Mouse (Mus musculus) regulatory T cell (primary cell): ENCODE measurements around the gene Cd81.

Experiments used
- in situ Hi-C: fragments of 300-600 bp; cut with MboI, MseI; formaldehyde crosslinking; loops from one replicate; pipeline ENCODE4 v1.15.1; 2025; ENCODE audit warnings: high pct_unique_total_duplicates

Gene Cd81

DNA sequence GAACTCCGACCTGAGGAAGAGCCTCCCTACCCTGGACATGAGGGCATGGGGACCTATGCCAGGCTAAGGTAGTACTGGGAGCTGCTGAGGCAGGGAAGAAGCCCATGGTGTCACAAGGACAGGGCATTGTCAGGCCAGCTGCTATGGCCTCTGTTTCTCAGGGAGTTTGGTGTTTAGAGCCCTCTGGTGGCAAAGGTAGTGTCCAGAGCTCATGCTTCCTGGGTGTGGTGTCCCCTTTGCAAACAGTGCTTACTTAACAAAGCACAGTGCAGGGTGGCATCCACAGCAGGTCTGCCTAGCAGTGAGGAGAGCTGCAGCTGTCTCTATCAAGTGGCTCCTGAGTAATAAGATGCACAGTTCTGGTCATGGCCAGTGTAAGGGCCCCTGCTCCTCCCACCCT is 58.3 kb downstream of the Cd81 start:
- in situ Hi-C loops: no loop called here

DNA sequence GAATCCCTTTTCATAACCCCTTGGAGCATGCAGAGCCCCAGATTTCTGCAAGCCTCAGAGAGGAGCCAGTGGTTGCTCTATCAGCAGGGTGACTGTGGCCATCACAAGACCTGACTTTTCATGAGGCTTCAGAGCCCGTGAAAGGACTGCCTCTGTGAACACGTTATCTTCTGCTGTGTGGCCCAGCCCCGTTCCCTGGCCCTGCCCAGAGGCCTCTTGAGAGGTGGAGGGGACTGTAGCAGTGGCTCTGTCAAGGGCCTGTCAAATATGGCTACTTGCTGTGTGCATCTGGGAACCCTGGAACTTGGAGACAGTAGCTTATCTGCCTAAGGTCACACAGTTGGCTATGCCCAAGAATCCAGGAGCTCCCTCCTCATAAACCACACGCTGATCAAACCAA is 59.2 kb downstream of the Cd81 start:
- in situ Hi-C loops: no loop called here

DNA sequence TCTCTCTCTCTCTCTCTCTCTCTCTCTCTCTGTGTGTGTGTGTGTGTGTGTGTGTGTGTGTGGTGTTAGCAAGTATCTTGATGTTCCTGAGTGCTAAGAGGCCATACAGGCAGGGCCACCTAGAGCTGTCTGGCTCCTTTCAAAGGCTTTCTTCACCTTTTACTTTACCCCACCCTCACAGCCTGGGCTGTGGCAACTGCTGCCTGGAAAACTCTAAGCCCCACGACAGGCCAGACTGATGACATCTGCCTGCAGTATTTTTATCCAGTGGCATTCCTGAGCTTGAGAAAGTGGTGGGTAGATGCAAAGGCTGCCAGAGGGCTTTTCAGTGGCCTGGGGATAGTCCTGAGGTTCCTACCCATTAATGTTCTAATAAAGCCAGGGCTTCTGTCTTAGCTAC is 59.9 kb downstream of the Cd81 start:
- in situ Hi-C loops: no loop called here

DNA sequence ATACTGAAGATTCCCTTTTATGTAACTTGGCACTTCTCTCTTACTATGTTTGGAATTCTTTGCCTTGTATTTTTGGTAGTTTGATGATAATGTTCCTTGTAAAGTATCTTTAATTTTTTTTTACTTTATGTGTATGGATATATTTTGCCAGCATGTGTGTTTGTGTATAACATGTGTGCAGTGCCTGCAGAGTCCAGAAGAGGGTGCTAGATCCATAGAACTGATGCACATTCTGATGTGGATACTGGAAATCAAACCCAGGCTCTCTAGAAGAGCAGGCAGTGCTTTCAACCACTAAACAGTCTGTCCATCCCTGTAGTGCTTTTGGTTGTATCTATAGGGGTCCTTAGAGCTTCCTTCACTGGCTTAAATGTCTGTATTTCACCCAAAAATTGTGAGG is 62.2 kb downstream of the Cd81 start:
- in situ Hi-C loops: no loop called here

DNA sequence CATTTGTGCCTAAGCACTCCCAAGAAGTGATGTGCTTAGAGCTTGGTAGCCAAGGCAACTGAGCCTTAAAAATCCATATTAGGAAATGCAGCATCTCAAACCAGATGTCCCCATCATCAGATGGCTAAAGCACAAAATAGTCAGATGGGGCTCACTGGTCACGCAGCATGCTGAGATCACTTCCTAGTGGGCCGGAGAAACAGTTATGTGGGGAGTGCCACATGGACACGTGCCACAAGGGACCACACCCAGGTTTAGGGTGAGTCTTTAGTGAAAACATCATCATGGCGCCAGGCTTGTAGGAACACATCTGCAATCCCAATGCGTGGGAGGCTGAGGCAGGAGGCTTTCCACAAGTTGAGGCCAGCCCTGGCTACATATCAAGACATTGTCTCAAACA is 64.0 kb downstream of the Cd81 start:
- in situ Hi-C loops: no loop called here
